Mouse (Mus musculus): ENCODE results near the gene Sema4d. TPM values are rescaled to one million over a fixed set of nuclear protein-coding genes. Genes with fewer than 3 reads are reported as not detected.
"Not testable (repeated sequence)": the region's sequence is repeated elsewhere in the genome, so short reads cannot be mapped to it uniquely, and the experiment has no call there.

The Sema4d gene
- total RNA-seq, 1 experiment, result 25.1 TPM

DNA sequence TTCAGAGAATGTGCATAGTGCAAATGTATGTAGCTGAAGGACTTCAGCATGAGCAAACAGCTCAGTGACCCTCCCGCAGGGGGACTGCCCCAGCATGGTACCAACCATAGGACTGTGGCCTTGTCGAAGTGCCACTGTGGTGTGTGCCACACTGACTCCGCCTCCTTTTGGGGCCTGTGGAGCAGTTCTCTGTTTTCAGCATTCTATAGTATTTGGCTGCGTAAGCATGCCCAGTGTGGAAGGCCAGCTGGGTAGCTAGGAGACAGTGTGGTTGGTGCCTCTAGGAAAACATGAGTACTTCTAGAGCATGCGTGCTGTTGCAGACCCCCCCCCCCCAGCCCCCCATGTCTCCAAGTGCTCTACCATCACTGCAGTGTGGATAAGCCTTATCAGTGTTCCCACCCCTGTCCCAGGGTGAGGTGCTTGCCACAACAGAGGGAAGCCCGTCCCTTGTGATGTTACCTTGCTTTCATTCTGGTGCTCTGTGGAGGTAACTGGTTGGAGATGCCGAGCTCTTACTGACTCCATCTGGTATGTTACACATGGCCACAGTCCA lies 115.8 kb downstream of the Sema4d start:
- no peaks in the 10 kb centered on the region for H3K9me3 ChIP-seq (ENCODE audit: control insufficient read depth, insufficient read depth, low read depth, low read length)
- H3K4me3 ChIP-seq (ENCODE audit: insufficient read depth in 1 of 2, low read depth in 1 of 2, low read length in 2 of 2, poor library complexity in 1 of 2, severe bottlenecking in 1 of 2), result no peak overlapping the region
- H3K4me1 ChIP-seq (ENCODE audit: control insufficient read depth in 2 of 2, insufficient read depth in 2 of 2, low read length in 2 of 2, poor library complexity in 1 of 2), result no peaks in the 10 kb centered on the region
- TF ChIP-seq MAFK (IDR thresholded peaks at IDR 0.05; ENCODE audit: insufficient read depth, low read depth, low read length), result no peak
- TF ChIP-seq CHD2 (IDR thresholded peaks at IDR 0.05; ENCODE audit: low read depth, low read length), result no peak
- no peak for TF ChIP-seq ZNF384 (IDR thresholded peaks at IDR 0.05; ENCODE audit: low read depth, low read length)
- TF ChIP-seq HCFC1 (IDR thresholded peaks at IDR 0.05; ENCODE audit: borderline replicate concordance, insufficient read depth, low read length), result no peak
- no peak overlapping the region for H3K9ac ChIP-seq (ENCODE audit: insufficient read depth, low read depth, low read length, poor library complexity, severe bottlenecking)
- H3K36me3 ChIP-seq (ENCODE audit: control insufficient read depth, insufficient read depth, low read length, poor library complexity, severe bottlenecking), result peaks cover 80% of the 10 kb centered on the region
- no peak overlapping the region for H3K27ac ChIP-seq (ENCODE audit: insufficient read depth, low read depth, low read length, poor library complexity, severe bottlenecking)
- no peak for DNase-seq (ENCODE audit: low read depth, low spot score)
- in situ Hi-C loops (cut with MboI; ENCODE audit: low sequenced_read_pairs in 2 of 2, unreplicated experiment in 2 of 2), result no loop called here

DNA sequence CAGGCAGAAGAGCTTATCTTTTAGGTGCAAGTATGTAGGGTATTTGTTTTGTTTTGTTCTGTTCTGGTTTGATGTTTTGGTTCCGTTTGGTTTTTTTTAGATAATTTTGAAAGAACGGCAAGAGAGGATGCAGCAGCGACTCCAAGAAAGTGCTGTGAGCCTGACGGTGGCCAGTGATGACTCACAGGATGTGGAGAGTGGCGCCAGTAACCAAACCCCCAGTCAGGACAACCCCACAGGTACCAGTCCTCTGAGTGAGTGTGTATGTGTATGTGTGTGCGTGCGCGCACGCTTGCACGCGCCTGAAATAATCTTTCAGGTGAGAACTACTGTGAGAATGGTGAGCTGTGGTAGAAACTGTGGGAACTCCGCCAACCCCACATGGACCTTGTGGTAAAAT lies 116.5 kb downstream of the Sema4d start:
- Histone ChIP-seq H3K9ac (ENCODE audit: insufficient read depth, low read depth, low read length, poor library complexity, severe bottlenecking) (no peak overlapping the region), H3K4me3 (ENCODE audit: insufficient read depth in 1 of 2, low read depth in 1 of 2, low read length in 2 of 2, poor library complexity in 1 of 2, severe bottlenecking in 1 of 2) (no peak overlapping the region), H3K4me1 (ENCODE audit: control insufficient read depth in 2 of 2, insufficient read depth in 2 of 2, low read length in 2 of 2, poor library complexity in 1 of 2) (no peaks in the 10 kb centered on the region), H3K27ac (ENCODE audit: insufficient read depth, low read depth, low read length, poor library complexity, severe bottlenecking) (no peak overlapping the region), H3K36me3 (ENCODE audit: control insufficient read depth, insufficient read depth, low read length, poor library complexity, severe bottlenecking) (peaks cover 74% of the 10 kb centered on the region), H3K9me3 (ENCODE audit: control insufficient read depth, insufficient read depth, low read depth, low read length) (no peaks in the 10 kb centered on the region)
- no peak for TF ChIP-seq CHD2 (IDR thresholded peaks at IDR 0.05; ENCODE audit: low read depth, low read length)
- TF ChIP-seq HCFC1 (IDR thresholded peaks at IDR 0.05; ENCODE audit: borderline replicate concordance, insufficient read depth, low read length), result no peak
- TF ChIP-seq ZNF384 (IDR thresholded peaks at IDR 0.05; ENCODE audit: low read depth, low read length), result no peak
- no peak for TF ChIP-seq MAFK (IDR thresholded peaks at IDR 0.05; ENCODE audit: insufficient read depth, low read depth, low read length)
- TF ChIP-seq ZC3H11A (IDR thresholded peaks at IDR 0.05; ENCODE audit: borderline replicate concordance, low read depth, low read length), result no peak
- in situ Hi-C loops (cut with MboI; ENCODE audit: low sequenced_read_pairs in 2 of 2, unreplicated experiment in 2 of 2), result no loop called here
- DNase-seq (ENCODE audit: low read depth, low spot score), result no peak

DNA sequence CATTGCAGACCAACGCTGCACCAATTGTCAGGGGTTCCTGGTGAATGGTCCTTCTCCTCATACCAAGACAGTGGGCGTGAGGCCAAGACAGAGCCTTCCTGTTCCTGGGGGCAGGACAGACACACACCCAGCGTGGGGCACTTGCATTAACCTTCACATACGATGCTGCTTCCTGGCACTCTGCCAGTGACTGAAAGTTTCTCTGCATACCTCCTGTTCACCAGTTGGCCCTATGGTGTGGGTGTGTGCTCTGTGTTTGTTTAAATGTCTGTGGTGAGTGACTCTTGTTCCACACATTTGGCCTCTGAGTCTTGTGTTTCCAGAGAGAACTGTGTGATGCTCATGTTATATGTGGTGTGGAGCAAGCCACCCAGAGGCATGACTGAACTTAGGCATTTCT lies 116.9 kb downstream of the Sema4d start:
- Histone ChIP-seq H3K36me3 (ENCODE audit: control insufficient read depth, insufficient read depth, low read length, poor library complexity, severe bottlenecking) (peaks cover 70% of the 10 kb centered on the region), H3K27ac (ENCODE audit: insufficient read depth, low read depth, low read length, poor library complexity, severe bottlenecking) (no peak overlapping the region), H3K9me3 (ENCODE audit: control insufficient read depth, insufficient read depth, low read depth, low read length) (no peaks in the 10 kb centered on the region), H3K4me3 (ENCODE audit: insufficient read depth in 1 of 2, low read depth in 1 of 2, low read length in 2 of 2, poor library complexity in 1 of 2, severe bottlenecking in 1 of 2) (no peak overlapping the region), H3K4me1 (ENCODE audit: control insufficient read depth in 2 of 2, insufficient read depth in 2 of 2, low read length in 2 of 2, poor library complexity in 1 of 2) (no peaks in the 10 kb centered on the region), H3K9ac (ENCODE audit: insufficient read depth, low read depth, low read length, poor library complexity, severe bottlenecking) (no peak overlapping the region)
- in situ Hi-C loops (cut with MboI; ENCODE audit: low sequenced_read_pairs in 2 of 2, unreplicated experiment in 2 of 2), result no loop called here
- TF ChIP-seq ZC3H11A (IDR thresholded peaks at IDR 0.05; ENCODE audit: borderline replicate concordance, low read depth, low read length) (no peak), ZNF384 (IDR thresholded peaks at IDR 0.05; ENCODE audit: low read depth, low read length) (no peak), MAFK (IDR thresholded peaks at IDR 0.05; ENCODE audit: insufficient read depth, low read depth, low read length) (no peak), HCFC1 (IDR thresholded peaks at IDR 0.05; ENCODE audit: borderline replicate concordance, insufficient read depth, low read length) (no peak), CHD2 (IDR thresholded peaks at IDR 0.05; ENCODE audit: low read depth, low read length) (no peak)
- DNase-seq (ENCODE audit: low read depth, low spot score), result no peak

DNA sequence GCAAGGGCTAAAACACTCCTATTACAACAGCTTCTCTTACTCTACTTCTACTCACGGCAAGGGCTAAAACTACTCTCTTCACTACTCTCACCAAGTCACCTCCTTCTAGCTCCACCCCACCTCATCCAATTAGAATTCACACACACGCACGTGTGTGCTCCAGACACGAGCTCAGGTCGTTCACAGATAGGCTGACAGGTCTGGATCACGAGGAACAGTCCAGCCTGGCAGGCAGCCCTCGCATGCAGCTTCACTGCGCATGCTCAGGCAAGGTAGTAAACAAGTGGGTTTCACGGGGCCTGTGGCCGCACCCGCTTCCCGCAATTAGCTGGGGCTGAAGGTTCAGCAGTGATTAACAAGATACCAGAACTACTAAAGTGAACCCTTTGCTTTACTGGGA lies 125.4 kb downstream of the Sema4d start:
- peak; percentile 41 for DNase-seq (ENCODE audit: low read depth, low spot score)
- in situ Hi-C loops (cut with MboI; ENCODE audit: low sequenced_read_pairs in 2 of 2, unreplicated experiment in 2 of 2); H3K4me1 ChIP-seq (ENCODE audit: control insufficient read depth in 2 of 2, insufficient read depth in 2 of 2, low read length in 2 of 2, poor library complexity in 1 of 2); H3K9ac ChIP-seq (ENCODE audit: insufficient read depth, low read depth, low read length, poor library complexity, severe bottlenecking); H3K9me3 ChIP-seq (ENCODE audit: control insufficient read depth, insufficient read depth, low read depth, low read length); H3K27ac ChIP-seq (ENCODE audit: insufficient read depth, low read depth, low read length, poor library complexity, severe bottlenecking): not testable (repeated sequence)
- Histone ChIP-seq H3K4me3 (ENCODE audit: insufficient read depth in 1 of 2, low read depth in 1 of 2, low read length in 2 of 2, poor library complexity in 1 of 2, severe bottlenecking in 1 of 2) (peak overlapping the region in 1 of 2 experiments; percentile 32; a peak in 2 of 4 replicates), H3K36me3 (ENCODE audit: control insufficient read depth, insufficient read depth, low read length, poor library complexity, severe bottlenecking) (peaks cover 33% of the 10 kb centered on the region)

DNA sequence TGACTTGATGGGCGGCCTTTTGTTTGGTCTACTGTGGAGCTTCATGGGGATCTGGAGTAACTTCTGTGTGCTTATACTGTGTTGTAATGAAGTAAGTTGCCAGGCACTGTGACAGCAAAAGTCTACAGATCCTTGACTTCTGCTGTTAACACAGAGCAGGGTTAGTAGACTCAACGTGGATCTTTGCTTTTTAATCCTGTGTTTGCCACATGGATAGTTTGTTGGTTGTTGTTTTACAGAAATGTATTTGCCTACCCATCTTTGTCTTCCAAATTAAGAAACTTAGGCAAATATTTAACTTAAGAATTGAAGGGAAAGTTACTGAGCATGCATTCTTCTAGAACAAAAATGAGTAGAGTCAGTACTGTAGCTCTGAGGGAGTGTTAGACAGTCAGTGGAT lies 130.0 kb downstream of the Sema4d start:
- Histone ChIP-seq H3K36me3 (ENCODE audit: control insufficient read depth, insufficient read depth, low read length, poor library complexity, severe bottlenecking) (peaks cover 32% of the 10 kb centered on the region), H3K9me3 (ENCODE audit: control insufficient read depth, insufficient read depth, low read depth, low read length) (no peaks in the 10 kb centered on the region), H3K27ac (ENCODE audit: insufficient read depth, low read depth, low read length, poor library complexity, severe bottlenecking) (no peak overlapping the region), H3K4me1 (ENCODE audit: control insufficient read depth in 2 of 2, insufficient read depth in 2 of 2, low read length in 2 of 2, poor library complexity in 1 of 2) (peaks cover 0 to 2% of the 10 kb centered on the region in 2 experiments; a peak in 1 of 4 replicates), H3K9ac (ENCODE audit: insufficient read depth, low read depth, low read length, poor library complexity, severe bottlenecking) (no peak overlapping the region), H3K4me3 (ENCODE audit: insufficient read depth in 1 of 2, low read depth in 1 of 2, low read length in 2 of 2, poor library complexity in 1 of 2, severe bottlenecking in 1 of 2) (no peak overlapping the region)
- DNase-seq (ENCODE audit: low read depth, low spot score), result no peak
- in situ Hi-C loops (cut with MboI; ENCODE audit: low sequenced_read_pairs in 2 of 2, unreplicated experiment in 2 of 2), result no loop called here
- TF ChIP-seq HCFC1 (IDR thresholded peaks at IDR 0.05; ENCODE audit: borderline replicate concordance, insufficient read depth, low read length) (no peak), MAFK (IDR thresholded peaks at IDR 0.05; ENCODE audit: insufficient read depth, low read depth, low read length) (no peak), CHD2 (IDR thresholded peaks at IDR 0.05; ENCODE audit: low read depth, low read length) (no peak), ZNF384 (IDR thresholded peaks at IDR 0.05; ENCODE audit: low read depth, low read length) (no peak), ZC3H11A (IDR thresholded peaks at IDR 0.05; ENCODE audit: borderline replicate concordance, low read depth, low read length) (no peak)
